Mouse (Mus musculus) MEL (cell line): ENCODE measurements around the gene Atad1. TPM values are rescaled to one million over a fixed set of nuclear protein-coding genes. Genes with fewer than 3 reads are reported as not detected.

ENCODE experiments used
- DNase-seq: peaks from one replicate; pipeline ENCODE4 v3.0.0; 2011; ENCODE audit warnings: low read depth, low spot score
- H3K27ac ChIP-seq: 2 replicates; pipeline ENCODE4 v1.5.1; 2012; ENCODE audit warnings: low read depth, mild to moderate bottlenecking, control low read depth, low read length, moderate library complexity; ENCODE audit not compliant: control insufficient read depth
- H3K27me3 ChIP-seq, 2 experiments: fragments of 150-350 bp in 1 of 2; sonication (generic) in 1 of 2; 2 replicates each; pipeline ENCODE4 v1.6.1; 2012; ENCODE audit warnings: low read length in 2 of 2, mild to moderate bottlenecking in 2 of 2, improper control_type of control experiment in 1 of 2, moderate library complexity in 1 of 2; ENCODE audit not compliant: insufficient read depth in 2 of 2, control insufficient read depth in 1 of 2
- H3K36me3 ChIP-seq, 2 experiments: 2 replicates each; pipeline ENCODE4 v1.6.1; 2012 to 2014; ENCODE audit warnings: low read length in 2 of 2, improper control_type of control experiment in 1 of 2, inconsistent platforms in 1 of 2, mild to moderate bottlenecking in 1 of 2; ENCODE audit not compliant: insufficient read depth in 2 of 2, control insufficient read depth in 1 of 2
- H3K4me1 ChIP-seq, 2 experiments: fragments of 150-350 bp in 1 of 2; sonication (generic) in 1 of 2; 2 replicates each; pipeline ENCODE4 v1.6.1; 2012; ENCODE audit warnings: low read length in 2 of 2, improper control_type of control experiment in 1 of 2, mild to moderate bottlenecking in 1 of 2; ENCODE audit not compliant: insufficient read depth in 2 of 2, control insufficient read depth in 1 of 2
- H3K4me3 ChIP-seq, 2 experiments: fragments of 150-350 bp in 1 of 2; sonication (generic) in 1 of 2; 2 replicates each; pipeline ENCODE4 v1.5.1; 2012; ENCODE audit warnings: low read depth in 2 of 2, low read length in 2 of 2, mild to moderate bottlenecking in 2 of 2, moderate library complexity in 2 of 2, control low read depth in 1 of 2, improper control_type of control experiment in 1 of 2; ENCODE audit not compliant: control insufficient read depth in 1 of 2, insufficient read depth in 1 of 2
- H3K79me2 ChIP-seq: 2 replicates; pipeline ENCODE4 v1.6.1; 2012; ENCODE audit warnings: mild to moderate bottlenecking, low read length, moderate library complexity; ENCODE audit not compliant: control insufficient read depth, poor library complexity, insufficient read depth
- H3K9ac ChIP-seq: 2 replicates; pipeline ENCODE4 v1.6.1; 2012; ENCODE audit warnings: low read depth, mild to moderate bottlenecking, control low read depth, low read length, moderate library complexity; ENCODE audit not compliant: control insufficient read depth, poor library complexity, severe bottlenecking
- H3K9me3 ChIP-seq: fragments of 150-350 bp; sonication (generic); replicated peaks from 2 replicates; pipeline ENCODE4 v1.6.1; 2012; ENCODE audit warnings: mild to moderate bottlenecking, low read length, improper control_type of control experiment, moderate library complexity; ENCODE audit not compliant: insufficient read depth
- CHD1 ChIP-seq: IDR thresholded peaks from 2 replicates; pipeline ENCODE4 v1.6.1; 2012; ENCODE audit warnings: low read depth, mild to moderate bottlenecking, inconsistent platforms, low read length, improper control_type of control experiment
- EP300 ChIP-seq, 2 experiments: IDR thresholded peaks; 2 replicates each; pipeline ENCODE4 v1.6.1; 2011; ENCODE audit warnings: improper control_type of control experiment in 2 of 2, low read length in 2 of 2, low read depth in 1 of 2, mild to moderate bottlenecking in 1 of 2
- ETS1 ChIP-seq: IDR thresholded peaks from 2 replicates; pipeline ENCODE4 v1.6.1; 2012; ENCODE audit warnings: low read depth, mild to moderate bottlenecking, inconsistent platforms, low read length, improper control_type of control experiment, moderate library complexity
- GABPA ChIP-seq: IDR thresholded peaks from 2 replicates; pipeline ENCODE4 v1.6.1; 2012; ENCODE audit warnings: low read depth, mild to moderate bottlenecking, inconsistent platforms, low read length, improper control_type of control experiment, moderate library complexity
- GATA1 ChIP-seq: IDR thresholded peaks from 2 replicates; pipeline ENCODE4 v1.6.1; 2011; ENCODE audit warnings: low read depth, low read length, improper control_type of control experiment
- KAT2A ChIP-seq: conservative IDR thresholded peaks from 2 replicates; pipeline ENCODE4 v1.6.1; 2012; ENCODE audit warnings: low read depth, low read length, improper control_type of control experiment, inconsistent platforms
- MAFK ChIP-seq: IDR thresholded peaks from 2 replicates; pipeline ENCODE4 v1.6.1; 2011; ENCODE audit warnings: low read depth, mild to moderate bottlenecking, low read length, improper control_type of control experiment, borderline replicate concordance
- MYB ChIP-seq: IDR thresholded peaks from 2 replicates; pipeline ENCODE4 v1.6.1; 2011; ENCODE audit warnings: mild to moderate bottlenecking, low read depth, low read length, improper control_type of control experiment
- MYC ChIP-seq: IDR thresholded peaks from 2 replicates; pipeline ENCODE4 v1.6.1; 2011; ENCODE audit warnings: low read depth, mild to moderate bottlenecking, low read length, improper control_type of control experiment, moderate library complexity
- POLR2A ChIP-seq, 2 experiments: IDR thresholded peaks; 2 replicates each; pipeline ENCODE4 v1.6.1; 2011 to 2012; ENCODE audit warnings: low read length in 2 of 2, mild to moderate bottlenecking in 2 of 2, control low read depth in 1 of 2, improper control_type of control experiment in 1 of 2, low read depth in 1 of 2, moderate library complexity in 1 of 2; ENCODE audit not compliant: control insufficient read depth in 1 of 2, insufficient read depth in 1 of 2, poor library complexity in 1 of 2
- POLR2AphosphoS2 ChIP-seq: IDR thresholded peaks from 2 replicates; pipeline ENCODE4 v1.6.1; 2011; ENCODE audit warnings: low read length, improper control_type of control experiment
- UBTF ChIP-seq: IDR thresholded peaks from 2 replicates; pipeline ENCODE4 v1.6.1; 2012; ENCODE audit warnings: low read depth, mild to moderate bottlenecking, inconsistent platforms, low read length, improper control_type of control experiment, moderate library complexity, borderline replicate concordance; ENCODE audit not compliant: insufficient read depth
- USF1 ChIP-seq: IDR thresholded peaks from 2 replicates; pipeline ENCODE4 v1.6.1; 2014; ENCODE audit warnings: low read depth, mild to moderate bottlenecking, inconsistent platforms, low read length, improper control_type of control experiment, moderate library complexity
- ZC3H11A ChIP-seq: IDR thresholded peaks from 2 replicates; pipeline ENCODE4 v1.6.1; 2012; ENCODE audit warnings: low read depth, mild to moderate bottlenecking, inconsistent platforms, low read length, improper control_type of control experiment
- ZKSCAN1 ChIP-seq: IDR thresholded peaks from 2 replicates; pipeline ENCODE4 v1.6.1; 2012; ENCODE audit warnings: low read depth, mild to moderate bottlenecking, inconsistent platforms, low read length, improper control_type of control experiment, moderate library complexity
- ZMIZ1 ChIP-seq: IDR thresholded peaks from 2 replicates; pipeline ENCODE4 v1.6.1; 2012; ENCODE audit warnings: low read depth, mild to moderate bottlenecking, inconsistent platforms, low read length, improper control_type of control experiment, moderate library complexity
- ZNF384 ChIP-seq: IDR thresholded peaks from 2 replicates; pipeline ENCODE4 v1.6.1; 2012; ENCODE audit warnings: low read depth, mild to moderate bottlenecking, inconsistent platforms, low read length, improper control_type of control experiment
- polyA plus RNA-seq, 2 experiments: library from polyadenylated mRNA; stranded (reverse) in 1 of 2; unstranded in 1 of 2; fragments of >175 nt in 1 of 2; fragments of >200 nt in 1 of 2; gene quantifications; 2 replicates each; pipeline versions ENCODE4 v1.2.1 to v1.2.4; 2012; ENCODE audit warnings: low replicate concordance in 2 of 2, low read depth in 1 of 2; ENCODE audit not compliant: insufficient read length in 2 of 2, insufficient read depth in 1 of 2, missing spikeins in 1 of 2
- total RNA-seq: library from RNA; depleted of rRNA; stranded (reverse); fragments of 300-350 nt; gene quantifications from 2 replicates; pipeline ENCODE4 v1.2.3, GENCODE M21; 2012

The Atad1 gene
- total and polyA plus RNA-seq, 3 experiments = 35.8 to 48.4 TPM; not detected in 1

DNA sequence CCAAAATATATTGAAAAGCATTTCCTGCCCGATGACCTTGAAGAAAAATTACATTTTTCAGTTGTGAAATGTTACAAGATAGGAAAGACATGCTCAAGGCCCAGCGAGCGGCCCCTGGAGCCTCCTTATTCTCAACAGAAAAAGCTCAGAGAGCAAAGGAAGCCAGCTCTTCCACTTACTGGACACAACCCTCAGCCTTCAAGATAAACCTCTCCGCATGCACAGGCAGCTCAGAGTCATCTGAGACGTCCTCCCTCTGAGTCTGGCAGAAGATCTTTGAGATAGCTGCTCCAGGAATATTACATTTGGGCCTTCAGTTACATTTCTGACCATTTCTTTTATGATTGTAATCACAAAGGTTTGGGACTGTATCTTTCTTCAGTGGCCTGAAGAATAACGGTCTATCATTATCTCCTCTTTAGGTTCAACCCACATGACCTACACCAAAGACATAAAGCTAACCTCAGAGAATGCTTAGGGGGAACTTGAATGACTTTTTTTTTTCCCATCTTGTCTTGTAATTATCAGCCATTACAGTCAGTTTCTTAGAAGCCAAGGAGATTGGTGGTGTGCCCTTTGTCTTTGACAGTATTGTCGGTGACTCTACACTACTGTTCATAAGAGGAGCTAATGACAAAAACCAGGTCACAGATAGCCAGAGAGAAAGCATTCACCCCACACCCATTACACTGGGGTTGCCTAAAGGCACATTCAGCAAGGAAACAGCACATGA is 85.8 kb downstream of the Atad1 start (continued):
- TF ChIP-seq ZNF384 = peak; percentile 94
- TF ChIP-seq POLR2A (IDR thresholded peaks at IDR 0.05; ENCODE audit: control insufficient read depth in 1 of 2, insufficient read depth in 1 of 2, low read depth in 1 of 2, low read length in 2 of 2, poor library complexity in 1 of 2) = peak in 1 of 2 experiments; percentile 49; a peak in 1 of 4 replicates
- TF ChIP-seq POLR2AphosphoS2 = no peak
- no peak for TF ChIP-seq ZKSCAN1
- TF ChIP-seq ZMIZ1 = no peak
- no peak for TF ChIP-seq GABPA
- peak; percentile 70; the same call in 1 of the 2 replicates for TF ChIP-seq MYC
- peak; percentile 76; the same call in 1 of the 2 replicates for TF ChIP-seq MYB
- TF ChIP-seq KAT2A = no peak

DNA sequence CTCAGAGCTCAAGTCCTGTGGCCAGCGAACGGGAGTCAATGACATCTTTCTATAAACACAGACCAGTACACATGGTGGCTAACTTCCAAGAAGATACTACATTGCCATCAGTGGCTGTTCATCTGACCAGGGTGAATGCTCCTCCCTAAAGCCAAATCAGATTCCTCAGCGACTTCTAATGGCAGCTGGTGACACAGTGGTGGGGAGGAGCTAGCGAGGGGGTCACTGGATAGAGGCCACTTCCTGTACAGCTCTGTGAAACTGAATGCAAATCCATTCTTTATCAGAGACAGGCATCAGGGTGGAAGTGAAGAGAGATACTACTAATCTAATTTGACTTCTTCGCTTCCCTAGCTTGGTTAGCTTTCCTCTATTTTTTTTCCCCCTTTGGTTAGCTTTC is 86.5 kb downstream of the Atad1 start:
- Histone ChIP-seq H3K27me3 (no peaks in the 10 kb centered on the region), H3K79me2 (no peaks in the 10 kb centered on the region), H3K9me3 (no peaks in the 10 kb centered on the region), H3K9ac (peak overlapping the region; percentile 63), H3K27ac (peak overlapping the region; percentile 84), H3K4me3 (peak overlapping the region; percentile 12 to 16; a peak in 2 of 4 replicates), H3K36me3 (peaks cover 0 to 33% of the 10 kb centered on the region in 2 experiments; a peak in 2 of 4 replicates), H3K4me1 (peaks cover 8 to 28% of the 10 kb centered on the region in 2 experiments)
- 0 out of 2 replicates have a peak, but pooled peaks have one; percentile 54 for TF ChIP-seq ETS1
- no peak for TF ChIP-seq CHD1
- no peak for TF ChIP-seq MYB
- peak in 1 of 2 experiments; percentile 32; a peak in 2 of 4 replicates for TF ChIP-seq EP300 (IDR thresholded peaks at IDR 0.05; ENCODE audit: low read depth in 1 of 2, low read length in 2 of 2)
- peak; percentile 79 for TF ChIP-seq GATA1
- DNase-seq = peak; percentile 68

DNA sequence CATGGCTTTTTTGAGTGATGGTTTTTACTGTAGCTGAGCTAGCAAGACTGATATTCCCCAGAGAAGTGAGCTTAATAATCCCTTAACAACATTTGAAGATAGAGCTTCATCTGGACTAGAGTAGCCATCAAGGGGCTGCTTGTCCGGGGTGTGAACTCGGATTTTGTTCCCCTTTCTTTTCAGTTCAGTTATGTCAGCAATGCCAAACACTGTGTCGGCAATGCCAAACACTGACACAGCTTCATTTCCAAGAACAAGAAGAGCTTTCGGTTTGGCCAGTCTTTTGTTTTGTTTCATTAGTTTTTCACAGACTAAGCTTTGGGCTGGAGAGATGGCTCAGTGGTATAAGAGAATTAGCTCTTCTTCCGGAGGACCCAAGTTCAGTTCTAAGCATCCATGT is 88.5 kb downstream of the Atad1 start:
- Histone ChIP-seq H3K27me3 (no peaks in the 10 kb centered on the region), H3K4me3 (no peak overlapping the region), H3K79me2 (no peaks in the 10 kb centered on the region), H3K27ac (no peak overlapping the region), H3K9ac (no peak overlapping the region), H3K36me3 (peaks cover 0 to 32% of the 10 kb centered on the region in 2 experiments; a peak in 2 of 4 replicates), H3K4me1 (peaks cover 8 to 30% of the 10 kb centered on the region in 2 experiments), H3K9me3 (no peaks in the 10 kb centered on the region)
- TF ChIP-seq UBTF (no peak), MAFK (no peak), USF1 (no peak), ZC3H11A (no peak), EP300 (IDR thresholded peaks at IDR 0.05; ENCODE audit: low read depth in 1 of 2, low read length in 2 of 2) (no peak), CHD1 (no peak)
- DNase-seq = no peak
